ENCODE assay signal across 8 mouse cellular contexts in genomic region chr5:105655100-105655734, GRCm38 (mm10). TPM values are rescaled to one million over a fixed set of nuclear protein-coding genes. Genes with fewer than 3 reads are reported as not detected.
DNase-seq lines count a peak whose midpoint lies in the region; ATAC-seq and TF ChIP-seq lines count a peak whose summit lies in the region.

No protein-coding gene starts in this region.

- H3K4me3 ChIP-seq in layer of hippocampus, adult 2 months = no peak overlapping the region
- H3K4me3 ChIP-seq in embryonic facial prominence, embryonic 11.5 days (ENCODE audit: low read depth, low read length) = no peak overlapping the region
- no peak overlapping the region for H3K4me3 ChIP-seq in hindbrain, embryonic 15.5 days

- H3K36me3 ChIP-seq in embryonic facial prominence, embryonic 11.5 days (replicated peaks; ENCODE audit: control insufficient read depth, insufficient read depth, low read depth, low read length) = no peaks in the 10 kb centered on the region
- no peaks in the 10 kb centered on the region for H3K36me3 ChIP-seq in hindbrain, embryonic 15.5 days

- 64% methylated on average over 12 of the region's 12 CpGs for WGBS in embryonic facial prominence, embryonic 11.5 days
- WGBS in hindbrain, embryonic 15.5 days = 67% methylated on average over 12 of the region's 12 CpGs

- no peak overlapping the region for H3K9ac ChIP-seq in embryonic facial prominence, embryonic 11.5 days (replicated peaks; ENCODE audit: low read length)
- H3K9ac ChIP-seq in hindbrain, embryonic 15.5 days = no peak overlapping the region

- no peak for DNase-seq in layer of hippocampus, adult 2 months (ENCODE audit: low spot score in 2 of 2)
- no peak for DNase-seq in layer of hippocampus, adult 8-10 months (ENCODE audit: low spot score in 2 of 2)
- no peak for DNase-seq in embryonic facial prominence, embryonic 11.5 days (ENCODE audit: low spot score)
- peak; percentile 20 for DNase-seq in naive thymus-derived CD4-positive, alpha-beta T cell, adult 2 months (ENCODE audit: low read depth)
- DNase-seq in lung, postnatal 14 days = no peak
- DNase-seq in kidney, adult 8-10 months = no peak
- DNase-seq in lung, adult 18-20 months = no peak

- H3K9me3 ChIP-seq in embryonic facial prominence, embryonic 11.5 days (replicated peaks; ENCODE audit: control insufficient read depth, low read length) = no peaks in the 10 kb centered on the region
- no peaks in the 10 kb centered on the region for H3K9me3 ChIP-seq in hindbrain, embryonic 15.5 days

- peak; percentile 52 for ATAC-seq in embryonic facial prominence, embryonic 11.5 days (replicated peaks; ENCODE audit: insufficient number of reproducible peaks, low FRiP score, low TSS enrichment, low read depth)
- ATAC-seq in hindbrain, embryonic 15.5 days (ENCODE audit: low FRiP score, low read depth) = peak; percentile 63; the same call in 1 of the 2 replicates

- H3K4me1 ChIP-seq in embryonic facial prominence, embryonic 11.5 days (ENCODE audit: control insufficient read depth, insufficient read depth, low read length) = no peaks in the 10 kb centered on the region
- H3K4me1 ChIP-seq in hindbrain, embryonic 15.5 days (replicated peaks) = 0 out of 2 replicates have a peak, but pooled peaks cover 4% of the 10 kb centered on the region

- H3K4me2 ChIP-seq in embryonic facial prominence, embryonic 11.5 days (ENCODE audit: low read depth, low read length) = no peak overlapping the region
- no peak overlapping the region for H3K4me2 ChIP-seq in hindbrain, embryonic 15.5 days

- no peaks in the 10 kb centered on the region for H3K27me3 ChIP-seq in embryonic facial prominence, embryonic 11.5 days (ENCODE audit: control insufficient read depth, insufficient read depth, low read length)
- no peaks in the 10 kb centered on the region for H3K27me3 ChIP-seq in hindbrain, embryonic 15.5 days

- H3K27ac ChIP-seq in layer of hippocampus, adult 2 months = peak overlapping the region; percentile 52; the same call in 1 of the 2 replicates
- H3K27ac ChIP-seq in embryonic facial prominence, embryonic 11.5 days (replicated peaks; ENCODE audit: low read depth, low read length) = no peak overlapping the region
- no peak overlapping the region for H3K27ac ChIP-seq in hindbrain, embryonic 15.5 days (replicated peaks)

- no peak for TF ChIP-seq CTCF in layer of hippocampus, adult 2 months (conservative IDR thresholded peaks at IDR 0.05)

RNA-seq across cellular contexts. Expression of gene Lrrc8d, which starts 44.6 kb away (rescaled TPM):
- 10 to 100 TPM; 49.9 to 52.7 TPM for total RNA-seq in layer of hippocampus, adult 2 months (2021)
- total RNA-seq in layer of hippocampus, adult 8-10 months (2022) = 10 to 100 TPM; 45.1 to 57.8 (median 50.1) TPM
- 22.9 and 23.1 TPM in 2 replicates for polyA plus RNA-seq in embryonic facial prominence, embryonic 11.5 days (2014; fragmentation: Nextera tagmentation; extraction: Ambion mirVana)
- 29.7 and 35.6 TPM in 2 replicates for polyA plus RNA-seq in hindbrain, embryonic 15.5 days (2015; fragmentation: Nextera tagmentation; extraction: Ambion mirVana)
